Mouse (Mus musculus) retina, embryonic 14.5 days (tissue): Measurements from ENCODE around the gene E2f6.

Source experiments
- DNase-seq: peaks from one replicate; pipeline ENCODE4 v3.0.0-alpha.2; 2015; ENCODE audit warnings: low spot score

E2f6 gene

DNA sequence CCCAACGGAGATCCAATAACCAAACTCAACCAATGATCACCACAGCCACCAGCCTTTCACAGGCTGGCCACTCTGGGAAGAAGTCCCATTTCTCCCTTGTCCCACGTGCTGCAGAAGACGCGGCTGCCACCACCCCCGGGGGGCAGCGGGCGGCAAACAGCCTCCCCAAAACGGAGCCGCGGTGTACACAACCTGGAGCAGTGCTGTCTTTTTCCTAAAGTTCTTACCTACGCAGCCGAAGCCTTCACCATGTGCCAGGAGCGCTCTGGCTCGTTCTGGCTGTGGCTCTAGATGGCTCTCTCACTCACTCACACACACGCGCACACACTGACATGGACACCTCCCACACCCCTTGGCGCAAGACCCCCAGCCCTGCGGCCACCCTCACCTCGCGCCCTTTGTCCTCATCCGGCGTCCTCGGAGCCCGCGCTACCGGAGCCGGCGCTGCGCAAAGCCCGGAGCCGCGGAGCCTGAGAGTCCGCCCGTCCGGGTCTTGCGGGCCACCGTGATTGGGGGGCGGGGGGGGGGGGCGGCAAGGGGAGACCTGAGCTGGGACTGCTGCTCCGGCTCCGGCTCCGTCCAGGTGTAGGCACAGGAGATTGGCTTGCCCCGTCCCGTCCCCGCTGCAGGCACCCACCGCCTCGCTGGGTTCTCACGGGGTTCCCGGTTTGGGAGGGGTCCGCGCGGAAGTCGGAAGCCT, 10.4 kb upstream of the E2f6 start, which contains the start of gene Greb1:
Gene Greb1 (minus strand): TSS at position 628 of the 700 bp plus-strand sequence.
- DNase-seq, result peak; percentile 71

GRCm38 (mm10) chr12:16800959-16801315, 9.8 kb upstream of the E2f6 start:
- DNase-seq, result peak; percentile 48

DNA sequence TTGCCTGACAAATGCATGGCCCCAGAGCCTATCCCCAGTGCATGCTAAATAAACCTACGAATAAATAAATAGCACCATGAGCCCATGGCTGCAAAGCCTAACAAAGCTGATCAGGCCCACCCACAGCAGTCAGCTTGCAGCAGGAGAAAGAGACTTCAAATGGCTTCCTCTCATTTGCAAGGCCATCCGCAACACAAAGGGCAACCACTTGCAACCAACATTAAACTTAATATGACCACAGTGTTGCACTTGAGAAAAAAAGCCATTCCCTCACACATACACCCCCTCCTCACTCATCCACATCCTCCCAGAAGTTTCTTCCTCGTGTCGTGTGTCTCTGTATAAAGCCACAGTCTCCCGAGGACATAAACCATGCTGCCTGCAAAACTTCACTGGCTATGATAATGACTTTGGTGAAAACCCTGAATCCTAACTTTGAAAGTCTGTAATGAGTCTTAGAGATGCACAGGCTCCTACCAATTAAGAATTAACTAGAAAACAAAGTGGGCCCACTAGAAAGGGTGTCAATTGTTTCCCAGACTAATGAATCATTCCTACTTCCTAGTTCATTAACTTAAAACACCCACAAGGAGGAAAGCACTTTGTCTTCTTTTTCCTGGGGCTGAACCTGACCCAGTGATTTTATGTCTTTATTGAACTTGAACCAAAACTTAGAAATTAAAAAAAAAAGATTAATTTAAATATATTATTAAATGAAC, 7.4 kb upstream of the E2f6 start:
- DNase-seq, result no peak

GRCm38 (mm10) chr12:16803956-16804430, 6.8 kb upstream of the E2f6 start:
- peak; percentile 67 for DNase-seq

- peak; percentile 90 for DNase-seq
Measured at GRCm38 (mm10) chr12:16805511-16805910, 5.3 kb upstream of the E2f6 start.

- DNase-seq, result peak; percentile 77
Measured at GRCm38 (mm10) chr12:16808045-16808444, 2.7 kb upstream of the E2f6 start.

DNA sequence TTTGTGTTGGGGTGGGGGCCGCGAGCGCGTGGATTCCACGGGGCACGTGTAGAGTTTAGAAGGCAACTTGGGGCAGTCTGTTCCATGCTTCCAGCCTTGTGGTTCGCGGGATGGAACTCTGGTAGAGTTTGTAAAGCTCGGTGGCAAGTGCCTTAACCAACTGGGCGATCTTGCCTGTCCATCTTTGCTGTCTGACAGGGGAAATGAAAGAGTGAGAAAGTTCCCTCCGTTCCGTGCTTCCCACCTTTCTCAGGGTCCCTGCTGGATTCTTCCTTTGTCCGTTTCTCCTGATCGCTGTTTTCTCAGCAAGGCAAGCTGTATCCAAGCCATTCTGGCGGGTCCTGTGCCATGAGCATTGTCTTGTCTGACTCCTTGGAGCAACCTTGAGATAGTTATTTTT, 714 bp downstream of the E2f6 start:
- DNase-seq, result no peak

DNA sequence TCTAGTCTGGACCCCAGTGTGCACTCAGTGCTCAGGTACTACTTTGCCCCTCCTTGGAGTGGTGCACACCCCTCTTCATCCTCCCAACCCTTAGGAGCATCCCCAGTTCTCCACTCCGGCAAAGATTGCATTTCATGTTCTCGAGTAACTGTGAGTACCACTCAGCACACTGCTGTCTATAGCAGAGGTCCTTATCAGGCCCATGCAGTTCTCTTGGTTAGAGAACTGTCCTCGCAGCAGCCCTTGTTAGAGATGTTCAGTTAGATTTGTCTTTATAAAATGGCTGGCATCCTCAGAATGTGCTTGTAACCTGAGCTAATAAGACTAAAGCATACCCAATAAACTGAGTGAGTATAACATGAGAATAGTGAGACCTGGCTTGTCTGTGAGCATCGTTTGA, 6.4 kb downstream of the E2f6 start:
- no peak for DNase-seq

DNA sequence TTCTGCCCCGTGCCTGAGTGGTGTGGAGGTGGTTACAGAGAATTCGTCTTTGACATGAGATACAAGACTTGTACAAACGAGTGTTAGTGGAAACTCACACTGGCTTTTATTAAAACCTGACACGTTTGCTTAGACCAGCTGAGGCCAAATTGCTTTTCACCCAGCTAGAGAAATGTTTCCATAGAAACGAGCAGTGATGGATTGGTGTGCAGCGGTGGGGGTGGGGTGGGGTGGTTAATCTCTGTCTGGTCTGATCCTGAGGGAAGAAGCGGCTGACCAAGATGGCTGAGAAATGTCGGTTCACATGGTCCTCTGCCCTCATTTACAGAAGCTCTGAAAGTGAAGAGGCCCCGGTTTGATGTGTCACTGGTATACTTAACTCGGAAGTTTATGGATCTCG, 7.8 kb downstream of the E2f6 start:
- no peak for DNase-seq

DNA sequence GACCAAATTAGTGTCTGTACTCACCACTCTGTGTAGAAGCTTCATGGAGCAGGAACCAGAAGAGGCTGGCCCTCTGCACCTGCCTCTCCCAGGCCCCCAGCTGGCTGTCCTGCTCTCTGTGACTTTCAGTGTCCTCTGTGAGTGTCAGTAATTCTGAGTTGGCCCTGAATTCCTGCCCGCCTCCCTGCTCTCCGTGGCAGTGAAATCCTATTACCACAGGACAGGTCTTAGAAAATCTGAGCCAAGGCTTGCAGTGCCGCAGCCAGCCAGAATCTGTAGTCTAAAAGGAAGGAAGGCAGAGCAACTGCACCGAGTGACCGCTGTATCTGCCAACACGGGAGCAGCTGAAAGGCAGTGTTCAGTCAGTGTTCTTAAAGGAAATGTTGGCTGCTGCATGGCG, 10.0 kb downstream of the E2f6 start:
- no peak for DNase-seq

- DNase-seq, result no peak
Measured at GRCm38 (mm10) chr12:16822181-16822734, 11.5 kb downstream of the E2f6 start.

GRCm38 (mm10) chr12:16823701-16824100, 12.9 kb downstream of the E2f6 start:
- DNase-seq, result no peak

GRCm38 (mm10) chr12:16828505-16828904, 17.7 kb downstream of the E2f6 start:
- no peak for DNase-seq

DNA sequence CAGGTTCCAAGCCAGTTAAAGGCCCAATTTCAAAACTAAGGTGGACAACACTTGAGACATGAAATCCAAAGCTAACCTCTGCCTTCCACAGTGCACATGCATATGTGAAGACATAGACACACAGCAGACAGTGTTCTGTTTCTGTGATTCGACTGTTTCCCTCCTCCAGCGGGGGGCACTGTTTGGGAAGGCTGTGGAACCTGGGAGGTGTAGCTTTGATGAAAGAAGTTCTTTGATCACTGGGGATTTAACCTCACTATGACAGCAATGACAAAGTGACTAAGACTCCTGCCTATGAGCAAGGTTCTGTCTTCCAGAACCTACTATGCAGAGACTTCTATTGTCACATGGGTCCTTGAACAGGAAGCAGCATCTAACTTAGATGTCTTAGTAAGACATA, 19.0 kb downstream of the E2f6 start:
- no peak for DNase-seq

DNA sequence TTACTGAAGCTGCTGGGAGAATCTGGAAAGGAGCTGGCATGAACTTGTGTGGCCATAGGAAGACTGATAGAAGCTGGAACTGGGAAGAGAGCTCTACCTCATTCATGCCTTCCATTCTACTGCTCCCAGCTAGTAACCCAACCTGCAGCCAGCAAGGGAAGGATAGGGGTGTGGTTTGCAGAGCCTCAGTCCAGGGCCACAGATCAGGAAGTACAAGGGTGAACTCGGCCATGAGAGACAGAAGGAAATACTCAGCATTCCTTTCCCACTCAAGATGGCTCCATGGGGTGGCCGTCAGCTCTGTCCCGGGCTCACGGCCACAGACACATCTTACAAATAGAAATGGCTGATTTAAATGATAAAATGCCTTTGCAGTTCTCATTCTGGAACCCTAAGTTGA, 20.3 kb downstream of the E2f6 start:
- no peak for DNase-seq

GRCm38 (mm10) chr12:16834701-16835100, 23.9 kb downstream of the E2f6 start:
- DNase-seq, result no peak

- no peak for DNase-seq
Measured at GRCm38 (mm10) chr12:16836188-16836587, 25.4 kb downstream of the E2f6 start.

DNA sequence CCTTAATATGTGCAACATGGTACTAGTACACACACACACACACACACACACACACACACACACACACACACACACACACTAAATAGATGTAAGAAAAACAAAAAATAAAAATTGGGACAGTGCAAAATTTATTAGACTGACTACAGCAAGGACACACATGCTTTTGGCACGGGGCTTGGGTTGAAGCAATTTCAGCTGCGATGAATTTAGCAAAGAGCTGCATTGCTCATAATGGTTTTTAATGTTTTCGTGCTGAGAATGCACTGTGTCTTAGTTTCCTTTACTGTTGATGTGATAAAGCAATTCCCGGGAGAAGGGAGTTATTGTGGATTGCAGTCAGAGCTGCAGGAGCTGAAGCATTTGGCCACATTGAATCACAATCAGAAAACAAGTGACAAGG, 27.0 kb downstream of the E2f6 start:
- DNase-seq, result no peak

- no peak for DNase-seq
Measured at GRCm38 (mm10) chr12:16840842-16841782, 30.3 kb downstream of the E2f6 start.

DNA sequence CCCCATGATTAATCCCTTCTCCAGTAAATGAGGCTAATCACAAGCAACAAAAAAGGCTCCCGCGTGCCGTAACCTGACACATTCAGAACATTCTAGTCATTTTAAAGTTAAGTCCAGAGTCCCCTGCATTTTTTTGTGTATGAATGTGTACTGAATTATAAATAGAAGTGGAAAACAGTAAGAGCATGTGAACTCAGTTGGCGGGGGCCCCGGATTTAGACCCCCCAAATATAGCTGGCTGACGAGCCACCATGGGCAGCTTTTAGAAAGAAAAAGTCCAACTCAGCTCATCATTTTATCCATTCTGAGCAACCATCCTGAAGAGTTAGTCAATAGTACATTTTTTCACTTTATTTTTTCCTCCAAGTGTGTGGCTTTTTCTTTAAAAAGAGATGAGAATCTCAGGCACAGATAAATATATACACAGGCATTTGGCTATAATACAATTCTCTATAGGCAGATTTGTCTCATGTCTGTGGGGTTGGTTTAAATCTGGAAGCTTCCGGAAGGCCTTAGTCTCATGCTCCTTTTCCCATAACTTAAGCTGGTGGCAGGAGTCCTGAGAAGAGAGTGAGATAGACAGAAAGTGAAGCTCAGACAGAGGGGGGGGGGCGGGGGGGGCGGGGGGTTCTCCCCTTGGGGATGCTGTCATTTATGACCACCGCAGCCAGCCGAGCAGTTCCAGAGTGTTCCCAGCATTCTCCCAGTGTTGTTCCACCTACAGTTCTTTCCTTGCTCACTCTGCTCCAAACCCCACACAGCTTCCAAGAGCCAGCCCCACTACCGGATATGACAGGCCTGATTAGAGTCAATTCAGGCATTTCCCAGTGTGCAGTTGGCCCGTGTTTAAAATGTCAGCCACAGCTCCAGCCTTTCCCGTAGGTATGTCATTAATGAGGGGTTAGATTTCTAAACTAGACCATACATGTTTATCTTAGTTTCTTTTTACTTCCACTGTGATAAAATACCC, 34.1 kb downstream of the E2f6 start:
- DNase-seq, result peak; percentile 64

DNA sequence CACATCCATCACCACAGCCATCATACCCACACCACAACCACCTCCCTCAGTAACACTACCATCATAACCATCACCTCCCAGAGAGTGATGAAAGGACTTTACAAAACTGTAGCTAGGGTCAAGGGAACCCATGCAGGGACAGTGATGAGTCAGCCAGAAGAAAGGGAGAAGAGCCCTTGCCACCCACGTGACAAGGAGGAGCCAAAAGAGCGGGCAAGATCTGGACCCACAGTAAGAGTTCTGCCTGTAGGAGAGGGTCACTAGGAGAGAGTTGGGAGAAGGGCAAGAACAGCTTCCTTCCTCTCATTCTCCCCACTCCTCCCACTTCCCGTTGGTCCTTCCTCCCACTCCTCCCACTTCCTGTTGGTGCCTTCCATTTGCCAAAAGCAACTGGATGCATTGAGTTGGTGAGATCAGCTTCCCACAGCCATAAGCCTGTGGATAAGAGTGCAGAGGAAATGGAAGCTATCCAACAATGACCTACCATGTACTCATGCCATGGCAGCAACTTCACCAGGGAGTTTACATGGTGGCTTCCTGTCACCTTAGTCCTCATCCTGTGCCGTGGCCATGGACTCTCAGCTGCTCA, 36.5 kb downstream of the E2f6 start:
- DNase-seq, result no peak
